22 mouse cellular contexts compared by ENCODE assay signal in the genomic region with DNA sequence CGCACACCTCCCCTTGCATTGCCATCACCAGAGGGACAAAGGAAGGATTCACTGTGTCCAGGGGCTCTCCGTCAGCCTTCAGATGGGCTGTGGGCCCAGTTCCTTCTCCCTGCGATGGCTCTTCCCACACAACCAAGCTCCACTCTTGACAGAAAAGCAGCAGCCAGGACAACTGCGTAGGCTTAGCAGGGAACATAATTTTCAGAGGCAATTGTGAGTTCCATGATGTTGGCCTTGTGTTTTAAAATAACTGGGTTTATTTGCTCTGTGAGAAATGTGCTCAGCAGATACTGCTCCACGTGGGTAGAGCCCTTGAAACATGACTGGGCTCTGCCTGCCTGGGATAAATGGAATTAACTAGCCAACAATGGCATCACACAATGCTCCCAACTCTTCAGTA. TPM values are rescaled to one million over a fixed set of nuclear protein-coding genes. Genes with fewer than 3 reads are reported as not detected.
DNase-seq lines count a peak whose midpoint lies in the region; ATAC-seq and TF ChIP-seq lines count a peak whose summit lies in the region.
"Had no signal": no experiment of that assay in that cellular context is flagged by ENCODE, and none has a peak within 500 bp of the region (broad histone marks: within the 10 kb centered on the region; RNA-seq: fewer than 3 reads in every experiment).

No protein-coding gene starts in this region.

- no peak for TF ChIP-seq CTCF in layer of hippocampus, adult 2 months (conservative IDR thresholded peaks at IDR 0.05)

- peak; percentile 30 to 63 for DNase-seq in adrenal gland, adult (ENCODE audit: inconsistent age in 2 of 2, low spot score in 1 of 2)
- DNase-seq in adrenal gland, postnatal 10 days = no peak
- DNase-seq in layer of hippocampus, adult 2 months (ENCODE audit: low spot score in 2 of 2) = peak; percentile 56 to 80
- no peak for DNase-seq in layer of hippocampus, postnatal 25 days (ENCODE audit: extremely low spot score in 1 of 2, low spot score in 1 of 2)
- DNase-seq in brain, adult 2 months (ENCODE audit: low read depth, low spot score) = peak; percentile 92
- DNase-seq in left cerebral cortex, adult 9 months (ENCODE audit: low spot score in 2 of 2) = peak; percentile 76
- no peak for DNase-seq in retina, postnatal 1 day
- DNase-seq: adrenal gland, postnatal 14 days; cerebellum, adult 9-11 months; gastrocnemius, postnatal 10 days; kidney, adult 2 months; liver, embryonic 13.5 days; lung, adult 2 months; lung, postnatal 14 days; thymus, postnatal 14 days had no signal

- no peak for ATAC-seq in megakaryocyte, adult 5-6 weeks (ENCODE audit: poor library complexity, severe bottlenecking)
- ATAC-seq: activated CD4-positive, CD25-positive, alpha-beta regulatory T cell, adult 4 months; forebrain, embryonic 16.5 days had no signal

- H3K27ac ChIP-seq in layer of hippocampus, adult 2 months = peak overlapping the region; percentile 91
- H3K27ac ChIP-seq: embryonic facial prominence, embryonic 15.5 days; hindbrain, embryonic 15.5 days; kidney, postnatal 0 days; liver, embryonic 13.5 days; midbrain, embryonic 12.5 days had no signal

- H3K4me3 ChIP-seq in layer of hippocampus, adult 2 months = no peak overlapping the region
- H3K4me3 ChIP-seq: embryonic facial prominence, embryonic 15.5 days; hindbrain, embryonic 15.5 days; liver, embryonic 13.5 days; midbrain, embryonic 12.5 days had no signal

RNA-seq across cellular contexts. Expression of gene Parp1, which starts 3.8 kb away (rescaled TPM):
- total RNA-seq in adrenal gland, postnatal 10 days (2021) = 100 to 1,000 TPM in 1 of 2 experiments, 10 to 100 TPM in 1; 77.7 to 101 TPM
- 100 to 1,000 TPM; 122 to 153 TPM for total RNA-seq in layer of hippocampus, adult 2 months (2021)
- total RNA-seq in layer of hippocampus, postnatal 25 days (2021) = 100 to 1,000 TPM; 148 to 156 TPM
- total RNA-seq in megakaryocyte, adult 5-6 weeks (2015) = 38.4 and 41.6 TPM in 2 replicates
- total RNA-seq in megakaryocyte, adult 5-6 weeks (2017) = 97.3 and 107 TPM in 2 replicates

Comparison
In these comparisons a context has a peak if more than half of its experiments do, and no peak if none do; other contexts are left out.
1. DNase-seq: peak in adrenal gland, adult (2 of 2), layer of hippocampus, adult 2 months (2 of 2), brain, adult 2 months (single experiment) and left cerebral cortex, adult 9 months (2 of 2); none in adrenal gland, postnatal 10 days (single experiment), layer of hippocampus, postnatal 25 days (0 of 2) and retina, postnatal 1 day (single experiment).